Mouse (Mus musculus) lung, adult 2 months (tissue): ENCODE data around the gene Vmn1r213.

Experiments used
- CTCF ChIP-seq: fragments of 200-500 bp; IDR thresholded peaks from 2 replicates; pipeline ENCODE4 v1.5.1; 2011; ENCODE audit warnings: mild to moderate bottlenecking, low read length, control low read depth; ENCODE audit not compliant: insufficient read depth
- POLR2A ChIP-seq: fragments of 200-500 bp; IDR thresholded peaks from 2 replicates; pipeline ENCODE4 v1.6.1; 2011; ENCODE audit warnings: low read depth, mild to moderate bottlenecking, control low read depth, low read length, borderline replicate concordance; ENCODE audit errors: extremely low read depth

- TF ChIP-seq CTCF, result no peak
- no peak for TF ChIP-seq POLR2A
These were observed 10.7 kb downstream of the Vmn1r213 start for GRCm38 (mm10) chr13:23018158-23018557.
